Mouse (Mus musculus) MEL (cell line): Measurements from ENCODE around the gene Phgr1. TPM values are rescaled to one million over a fixed set of nuclear protein-coding genes. Genes with fewer than 3 reads are reported as not detected.

Source experiments
- DNase-seq: peaks from one replicate; pipeline ENCODE4 v3.0.0; 2011; ENCODE audit warnings: low read depth, low spot score
- H3K27ac ChIP-seq: 2 replicates; pipeline ENCODE4 v1.5.1; 2012; ENCODE audit warnings: low read depth, mild to moderate bottlenecking, control low read depth, low read length, moderate library complexity; ENCODE audit not compliant: control insufficient read depth
- H3K27me3 ChIP-seq, 2 experiments: fragments of 150-350 bp in 1 of 2; sonication (generic) in 1 of 2; 2 replicates each; pipeline ENCODE4 v1.6.1; 2012; ENCODE audit warnings: low read length in 2 of 2, mild to moderate bottlenecking in 2 of 2, improper control_type of control experiment in 1 of 2, moderate library complexity in 1 of 2; ENCODE audit not compliant: insufficient read depth in 2 of 2, control insufficient read depth in 1 of 2
- H3K36me3 ChIP-seq, 2 experiments: 2 replicates each; pipeline ENCODE4 v1.6.1; 2012 to 2014; ENCODE audit warnings: low read length in 2 of 2, improper control_type of control experiment in 1 of 2, inconsistent platforms in 1 of 2, mild to moderate bottlenecking in 1 of 2; ENCODE audit not compliant: insufficient read depth in 2 of 2, control insufficient read depth in 1 of 2
- H3K4me1 ChIP-seq, 2 experiments: fragments of 150-350 bp in 1 of 2; sonication (generic) in 1 of 2; 2 replicates each; pipeline ENCODE4 v1.6.1; 2012; ENCODE audit warnings: low read length in 2 of 2, improper control_type of control experiment in 1 of 2, mild to moderate bottlenecking in 1 of 2; ENCODE audit not compliant: insufficient read depth in 2 of 2, control insufficient read depth in 1 of 2
- H3K4me3 ChIP-seq, 2 experiments: fragments of 150-350 bp in 1 of 2; sonication (generic) in 1 of 2; 2 replicates each; pipeline ENCODE4 v1.5.1; 2012; ENCODE audit warnings: low read depth in 2 of 2, low read length in 2 of 2, mild to moderate bottlenecking in 2 of 2, moderate library complexity in 2 of 2, control low read depth in 1 of 2, improper control_type of control experiment in 1 of 2; ENCODE audit not compliant: control insufficient read depth in 1 of 2, insufficient read depth in 1 of 2
- H3K79me2 ChIP-seq: 2 replicates; pipeline ENCODE4 v1.6.1; 2012; ENCODE audit warnings: mild to moderate bottlenecking, low read length, moderate library complexity; ENCODE audit not compliant: control insufficient read depth, poor library complexity, insufficient read depth
- H3K9ac ChIP-seq: 2 replicates; pipeline ENCODE4 v1.6.1; 2012; ENCODE audit warnings: low read depth, mild to moderate bottlenecking, control low read depth, low read length, moderate library complexity; ENCODE audit not compliant: control insufficient read depth, poor library complexity, severe bottlenecking
- H3K9me3 ChIP-seq: fragments of 150-350 bp; sonication (generic); replicated peaks from 2 replicates; pipeline ENCODE4 v1.6.1; 2012; ENCODE audit warnings: mild to moderate bottlenecking, low read length, improper control_type of control experiment, moderate library complexity; ENCODE audit not compliant: insufficient read depth
- BHLHE40 ChIP-seq: IDR thresholded peaks from 2 replicates; pipeline ENCODE4 v1.6.1; 2012; ENCODE audit warnings: low read depth, mild to moderate bottlenecking, inconsistent platforms, low read length, improper control_type of control experiment, borderline replicate concordance
- CHD1 ChIP-seq: IDR thresholded peaks from 2 replicates; pipeline ENCODE4 v1.6.1; 2012; ENCODE audit warnings: low read depth, mild to moderate bottlenecking, inconsistent platforms, low read length, improper control_type of control experiment
- CHD2 ChIP-seq: IDR thresholded peaks from 2 replicates; pipeline ENCODE4 v1.6.1; 2011; ENCODE audit warnings: low read length, improper control_type of control experiment
- CTCF ChIP-seq, 3 experiments: IDR thresholded peaks in 2 of 3; conservative IDR thresholded peaks in 1 of 3; 2 replicates each; pipeline ENCODE4 v1.5.1; 2011 to 2012; ENCODE audit warnings: low read length in 3 of 3, low read depth in 2 of 3, mild to moderate bottlenecking in 2 of 3, improper control_type of control experiment in 1 of 3, inconsistent platforms in 1 of 3, mixed read lengths in 1 of 3, moderate library complexity in 1 of 3; ENCODE audit not compliant: control insufficient read depth in 1 of 3, insufficient read depth in 1 of 3, poor library complexity in 1 of 3, severe bottlenecking in 1 of 3
- EP300 ChIP-seq, 2 experiments: IDR thresholded peaks; 2 replicates each; pipeline ENCODE4 v1.6.1; 2011; ENCODE audit warnings: improper control_type of control experiment in 2 of 2, low read length in 2 of 2, low read depth in 1 of 2, mild to moderate bottlenecking in 1 of 2
- ETS1 ChIP-seq: IDR thresholded peaks from 2 replicates; pipeline ENCODE4 v1.6.1; 2012; ENCODE audit warnings: low read depth, mild to moderate bottlenecking, inconsistent platforms, low read length, improper control_type of control experiment, moderate library complexity
- GABPA ChIP-seq: IDR thresholded peaks from 2 replicates; pipeline ENCODE4 v1.6.1; 2012; ENCODE audit warnings: low read depth, mild to moderate bottlenecking, inconsistent platforms, low read length, improper control_type of control experiment, moderate library complexity
- GATA1 ChIP-seq: IDR thresholded peaks from 2 replicates; pipeline ENCODE4 v1.6.1; 2011; ENCODE audit warnings: low read depth, low read length, improper control_type of control experiment
- HCFC1 ChIP-seq: IDR thresholded peaks from 2 replicates; pipeline ENCODE4 v1.6.1; 2012; ENCODE audit warnings: low read depth, mild to moderate bottlenecking, inconsistent platforms, low read length, improper control_type of control experiment, moderate library complexity
- JUND ChIP-seq: IDR thresholded peaks from 2 replicates; pipeline ENCODE4 v1.6.1; 2011; ENCODE audit warnings: low read depth, mild to moderate bottlenecking, improper control_type of control experiment, low read length
- KAT2A ChIP-seq: conservative IDR thresholded peaks from 2 replicates; pipeline ENCODE4 v1.6.1; 2012; ENCODE audit warnings: low read depth, low read length, improper control_type of control experiment, inconsistent platforms
- MAFK ChIP-seq: IDR thresholded peaks from 2 replicates; pipeline ENCODE4 v1.6.1; 2011; ENCODE audit warnings: low read depth, mild to moderate bottlenecking, low read length, improper control_type of control experiment, borderline replicate concordance
- MAX ChIP-seq: IDR thresholded peaks from 2 replicates; pipeline ENCODE4 v1.6.1; 2011; ENCODE audit warnings: low read length, improper control_type of control experiment
- MAZ ChIP-seq: IDR thresholded peaks from 2 replicates; pipeline ENCODE4 v1.6.1; 2012; ENCODE audit warnings: low read depth, mild to moderate bottlenecking, inconsistent platforms, low read length, improper control_type of control experiment
- MEF2A ChIP-seq: IDR thresholded peaks from 2 replicates; pipeline ENCODE4 v1.6.1; 2014; ENCODE audit warnings: low read depth, mild to moderate bottlenecking, inconsistent platforms, low read length, improper control_type of control experiment; ENCODE audit not compliant: poor library complexity, insufficient replicate concordance, severe bottlenecking; ENCODE audit errors: extremely low read depth
- MXI1 ChIP-seq: IDR thresholded peaks from 2 replicates; pipeline ENCODE4 v1.6.1; 2011; ENCODE audit warnings: mild to moderate bottlenecking, low read depth, low read length, improper control_type of control experiment
- MYB ChIP-seq: IDR thresholded peaks from 2 replicates; pipeline ENCODE4 v1.6.1; 2011; ENCODE audit warnings: mild to moderate bottlenecking, low read depth, low read length, improper control_type of control experiment
- MYC ChIP-seq: IDR thresholded peaks from 2 replicates; pipeline ENCODE4 v1.6.1; 2011; ENCODE audit warnings: low read depth, mild to moderate bottlenecking, low read length, improper control_type of control experiment, moderate library complexity
- NELFE ChIP-seq: IDR thresholded peaks from 2 replicates; pipeline ENCODE4 v1.6.1; 2011; ENCODE audit warnings: low read depth, low read length, improper control_type of control experiment
- NRF1 ChIP-seq: IDR thresholded peaks from 2 replicates; pipeline ENCODE4 v1.6.1; 2014; ENCODE audit warnings: low read depth, mild to moderate bottlenecking, inconsistent platforms, low read length, improper control_type of control experiment, moderate library complexity; ENCODE audit not compliant: poor library complexity, insufficient read depth, severe bottlenecking
- POLR2A ChIP-seq, 2 experiments: IDR thresholded peaks; 2 replicates each; pipeline ENCODE4 v1.6.1; 2011 to 2012; ENCODE audit warnings: low read length in 2 of 2, mild to moderate bottlenecking in 2 of 2, control low read depth in 1 of 2, improper control_type of control experiment in 1 of 2, low read depth in 1 of 2, moderate library complexity in 1 of 2; ENCODE audit not compliant: control insufficient read depth in 1 of 2, insufficient read depth in 1 of 2, poor library complexity in 1 of 2
- POLR2AphosphoS2 ChIP-seq: IDR thresholded peaks from 2 replicates; pipeline ENCODE4 v1.6.1; 2011; ENCODE audit warnings: low read length, improper control_type of control experiment
- POLR2AphosphoS5 ChIP-seq: IDR thresholded peaks from 2 replicates; pipeline ENCODE4 v1.6.1; 2012; ENCODE audit warnings: low read depth, borderline replicate concordance, mild to moderate bottlenecking, inconsistent platforms, low read length, moderate library complexity, mixed read lengths
- RAD21 ChIP-seq: IDR thresholded peaks from 2 replicates; pipeline ENCODE4 v1.6.1; 2011; ENCODE audit warnings: mild to moderate bottlenecking, low read depth, low read length, improper control_type of control experiment
- RCOR1 ChIP-seq: IDR thresholded peaks from 2 replicates; pipeline ENCODE4 v1.6.1; 2012; ENCODE audit warnings: low read depth, mild to moderate bottlenecking, inconsistent platforms, low read length, improper control_type of control experiment
- SIN3A ChIP-seq: IDR thresholded peaks from 2 replicates; pipeline ENCODE4 v1.6.1; 2012; ENCODE audit warnings: low read length, improper control_type of control experiment, inconsistent platforms
- SMC3 ChIP-seq: IDR thresholded peaks from 2 replicates; pipeline ENCODE4 v1.6.1; 2011; ENCODE audit warnings: low read depth, low read length, improper control_type of control experiment
- TAL1 ChIP-seq: IDR thresholded peaks from 2 replicates; pipeline ENCODE4 v1.6.1; 2012; ENCODE audit warnings: mild to moderate bottlenecking, inconsistent platforms, low read length, moderate library complexity, mixed read lengths
- TBP ChIP-seq: IDR thresholded peaks from 2 replicates; pipeline ENCODE4 v1.8.0; 2011; ENCODE audit warnings: low read depth, low read length, improper control_type of control experiment
- TCF12 ChIP-seq: IDR thresholded peaks from 2 replicates; pipeline ENCODE4 v1.6.1; 2014; ENCODE audit warnings: low read depth, mild to moderate bottlenecking, inconsistent platforms, low read length, improper control_type of control experiment, moderate library complexity
- UBTF ChIP-seq: IDR thresholded peaks from 2 replicates; pipeline ENCODE4 v1.6.1; 2012; ENCODE audit warnings: low read depth, mild to moderate bottlenecking, inconsistent platforms, low read length, improper control_type of control experiment, moderate library complexity, borderline replicate concordance; ENCODE audit not compliant: insufficient read depth
- USF1 ChIP-seq: IDR thresholded peaks from 2 replicates; pipeline ENCODE4 v1.6.1; 2014; ENCODE audit warnings: low read depth, mild to moderate bottlenecking, inconsistent platforms, low read length, improper control_type of control experiment, moderate library complexity
- USF2 ChIP-seq, 2 experiments: IDR thresholded peaks; 2 replicates each; pipeline ENCODE4 v1.6.1; 2011 to 2012; ENCODE audit warnings: improper control_type of control experiment in 2 of 2, low read length in 2 of 2, borderline replicate concordance in 1 of 2, inconsistent platforms in 1 of 2, low read depth in 1 of 2, mild to moderate bottlenecking in 1 of 2; ENCODE audit not compliant: insufficient read depth in 1 of 2
- ZC3H11A ChIP-seq: IDR thresholded peaks from 2 replicates; pipeline ENCODE4 v1.6.1; 2012; ENCODE audit warnings: low read depth, mild to moderate bottlenecking, inconsistent platforms, low read length, improper control_type of control experiment
- ZKSCAN1 ChIP-seq: IDR thresholded peaks from 2 replicates; pipeline ENCODE4 v1.6.1; 2012; ENCODE audit warnings: low read depth, mild to moderate bottlenecking, inconsistent platforms, low read length, improper control_type of control experiment, moderate library complexity
- ZMIZ1 ChIP-seq: IDR thresholded peaks from 2 replicates; pipeline ENCODE4 v1.6.1; 2012; ENCODE audit warnings: low read depth, mild to moderate bottlenecking, inconsistent platforms, low read length, improper control_type of control experiment, moderate library complexity
- ZNF384 ChIP-seq: IDR thresholded peaks from 2 replicates; pipeline ENCODE4 v1.6.1; 2012; ENCODE audit warnings: low read depth, mild to moderate bottlenecking, inconsistent platforms, low read length, improper control_type of control experiment
- polyA plus RNA-seq, 2 experiments: library from polyadenylated mRNA; stranded (reverse) in 1 of 2; unstranded in 1 of 2; fragments of >175 nt in 1 of 2; fragments of >200 nt in 1 of 2; gene quantifications; 2 replicates each; pipeline versions ENCODE4 v1.2.1 to v1.2.4; 2012; ENCODE audit warnings: low replicate concordance in 2 of 2, low read depth in 1 of 2; ENCODE audit not compliant: insufficient read length in 2 of 2, insufficient read depth in 1 of 2, missing spikeins in 1 of 2
- total RNA-seq: library from RNA; depleted of rRNA; stranded (reverse); fragments of 300-350 nt; gene quantifications from 2 replicates; pipeline ENCODE4 v1.2.3, GENCODE M21; 2012

Phgr1 gene
- total and polyA plus RNA-seq, 3 experiments, result not detected

DNA sequence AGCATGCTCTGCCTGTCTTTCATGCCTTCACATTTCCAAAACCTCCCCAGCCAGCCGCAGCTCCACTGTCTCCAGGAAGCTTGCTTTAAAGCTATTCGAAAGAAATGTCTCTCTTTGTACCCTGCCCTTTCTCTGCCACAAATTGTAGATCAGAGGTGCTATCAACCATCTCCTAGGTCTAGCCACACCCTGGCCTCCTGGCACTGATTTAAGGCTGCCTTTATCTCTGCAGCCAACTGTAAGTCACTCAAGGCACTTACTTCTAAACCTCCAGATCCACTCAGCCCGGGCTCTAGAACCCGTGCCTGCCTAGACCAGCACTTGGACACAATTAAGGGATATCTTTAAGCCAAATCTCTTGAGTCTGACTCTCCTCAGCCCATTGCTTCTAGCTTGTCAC lies 5.8 kb downstream of the Phgr1 start:
- peaks cover 19 to 56% of the 10 kb centered on the region in 2 experiments for H3K4me1 ChIP-seq
- peak overlapping the region in 1 of 2 experiments; percentile 14; a peak in 2 of 4 replicates for H3K4me3 ChIP-seq
- H3K36me3 ChIP-seq, result peaks cover 0 to 25% of the 10 kb centered on the region in 2 experiments; a peak in 2 of 4 replicates
- no peaks in the 10 kb centered on the region for H3K27me3 ChIP-seq
- 0 out of 2 replicates have a peak overlapping the region, but pooled peaks have one; percentile 8 for H3K9ac ChIP-seq
- no peaks in the 10 kb centered on the region for H3K9me3 ChIP-seq
- no peaks in the 10 kb centered on the region for H3K79me2 ChIP-seq
- H3K27ac ChIP-seq, result peak overlapping the region; percentile 75
- peak; percentile 83 for DNase-seq
- no peak for TF ChIP-seq JUND
- TF ChIP-seq POLR2AphosphoS2, result no peak
- TF ChIP-seq CTCF (IDR thresholded peaks at IDR 0.05 in 2 of 3, conservative IDR thresholded peaks at IDR 0.05 in 1 of 3; ENCODE audit: control insufficient read depth in 1 of 3, insufficient read depth in 1 of 3, low read depth in 2 of 3, low read length in 3 of 3, poor library complexity in 1 of 3, severe bottlenecking in 1 of 3), result no peak
- TF ChIP-seq ZNF384, result no peak
- peak; percentile 84 for TF ChIP-seq SIN3A
- no peak for TF ChIP-seq RAD21
- peak in 1 of 2 experiments; percentile 24; a peak in 1 of 4 replicates for TF ChIP-seq POLR2A (IDR thresholded peaks at IDR 0.05; ENCODE audit: control insufficient read depth in 1 of 2, insufficient read depth in 1 of 2, low read depth in 1 of 2, low read length in 2 of 2, poor library complexity in 1 of 2)
- no peak; the same call in 1 of the 2 replicates for TF ChIP-seq CHD2
- peak; percentile 64; the same call in 1 of the 2 replicates for TF ChIP-seq MYB
- TF ChIP-seq SMC3, result no peak
- TF ChIP-seq CHD1, result no peak
- TF ChIP-seq GATA1, result peak; percentile 82
- peak; percentile 77 for TF ChIP-seq RCOR1
- peak; percentile 25; the same call in 1 of the 2 replicates for TF ChIP-seq NRF1
- TF ChIP-seq MAFK, result no peak; the same call in 1 of the 2 replicates
- no peak; the same call in none of the 2 replicates for TF ChIP-seq MXI1
- TF ChIP-seq MAZ, result peak; percentile 75; the same call in 1 of the 2 replicates
- peak; percentile 81 to 89 for TF ChIP-seq EP300 (IDR thresholded peaks at IDR 0.05; ENCODE audit: low read depth in 1 of 2, low read length in 2 of 2)
- TF ChIP-seq ETS1, result peak; percentile 72
- no peak for TF ChIP-seq USF2 (IDR thresholded peaks at IDR 0.05; ENCODE audit: borderline replicate concordance in 1 of 2, insufficient read depth in 1 of 2, low read depth in 1 of 2, low read length in 2 of 2)
- TF ChIP-seq ZMIZ1, result peak; percentile 57; the same call in 1 of the 2 replicates
- TF ChIP-seq ZKSCAN1, result peak; percentile 44; the same call in 1 of the 2 replicates
- no peak for TF ChIP-seq USF1
- TF ChIP-seq TCF12, result peak; percentile 84
- no peak for TF ChIP-seq NELFE
- no peak for TF ChIP-seq GABPA
- 0 out of 2 replicates have a peak, but pooled peaks have one; percentile 42 for TF ChIP-seq MAX
- TF ChIP-seq ZC3H11A, result no peak
- TF ChIP-seq BHLHE40, result peak; percentile 64; the same call in 1 of the 2 replicates
- TF ChIP-seq UBTF, result no peak
- TF ChIP-seq TAL1, result peak; percentile 47
- no peak for TF ChIP-seq TBP
- no peak for TF ChIP-seq POLR2AphosphoS5
- TF ChIP-seq KAT2A, result no peak
- TF ChIP-seq MEF2A, result no peak
- no peak for TF ChIP-seq MYC
- no peak; the same call in 1 of the 2 replicates for TF ChIP-seq HCFC1
